Mouse (Mus musculus): ENCODE data around the gene Mrps25.

Gene Mrps25

GRCm38 (mm10) chr6:92183621-92184131, at the start of gene Mrps25:
Mrps25 (minus strand) TSS chr6:92184033.
- peak; percentile 61 for DNase-seq (ENCODE audit: low read depth, low spot score)

- DNase-seq (ENCODE audit: low read depth, low spot score), result no peak
Measured at GRCm38 (mm10) chr6:92231762-92232161, 47.9 kb upstream of the Mrps25 start.

- DNase-seq (ENCODE audit: low read depth, low spot score), result no peak
Measured at GRCm38 (mm10) chr6:92231356-92231755, 47.5 kb upstream of the Mrps25 start.

GRCm38 (mm10) chr6:92229586-92229985, 45.8 kb upstream of the Mrps25 start:
- no peak for DNase-seq (ENCODE audit: low read depth, low spot score)

- no peak for DNase-seq (ENCODE audit: low read depth, low spot score)
Measured at GRCm38 (mm10) chr6:92229103-92229502, 45.3 kb upstream of the Mrps25 start.

GRCm38 (mm10) chr6:92224981-92225380, 41.1 kb upstream of the Mrps25 start:
- no peak for DNase-seq (ENCODE audit: low read depth, low spot score)

- DNase-seq (ENCODE audit: low read depth, low spot score), result no peak
Measured at GRCm38 (mm10) chr6:92222021-92222420, 38.2 kb upstream of the Mrps25 start.

GRCm38 (mm10) chr6:92221604-92222003, 37.8 kb upstream of the Mrps25 start:
- no peak for DNase-seq (ENCODE audit: low read depth, low spot score)

GRCm38 (mm10) chr6:92219445-92219844, 35.6 kb upstream of the Mrps25 start:
- peak; percentile 40 for DNase-seq (ENCODE audit: low read depth, low spot score)

GRCm38 (mm10) chr6:92214773-92215449, 31.1 kb upstream of the Mrps25 start, which contains the start of gene Rbsn:
Rbsn (minus strand) TSS chr6:92214925.
- peak; percentile 98 for DNase-seq (ENCODE audit: low read depth, low spot score)

GRCm38 (mm10) chr6:92214055-92214772, 30.4 kb upstream of the Mrps25 start:
- peak; percentile 38 for DNase-seq (ENCODE audit: low read depth, low spot score)

GRCm38 (mm10) chr6:92199414-92199813, 15.6 kb upstream of the Mrps25 start:
- DNase-seq (ENCODE audit: low read depth, low spot score), result no peak

- peak; percentile 33 for DNase-seq (ENCODE audit: low read depth, low spot score)
Measured at GRCm38 (mm10) chr6:92184178-92184577, 345 bp upstream of the Mrps25 start.

- DNase-seq (ENCODE audit: low read depth, low spot score), result no peak
Measured at GRCm38 (mm10) chr6:92176450-92176849, 7.4 kb downstream of the Mrps25 start.

- DNase-seq (ENCODE audit: low read depth, low spot score), result no peak
Measured at GRCm38 (mm10) chr6:92162724-92163123, 21.1 kb downstream of the Mrps25 start.

- no peak for DNase-seq (ENCODE audit: low read depth, low spot score)
Measured at GRCm38 (mm10) chr6:92158801-92159200, 25.0 kb downstream of the Mrps25 start.

- DNase-seq (ENCODE audit: low read depth, low spot score), result no peak
Measured at GRCm38 (mm10) chr6:92153774-92154173, 30.1 kb downstream of the Mrps25 start.

- DNase-seq (ENCODE audit: low read depth, low spot score), result no peak
Measured at GRCm38 (mm10) chr6:92145881-92146280, 38.0 kb downstream of the Mrps25 start.

GRCm38 (mm10) chr6:92136356-92136755, 47.5 kb downstream of the Mrps25 start:
- DNase-seq (ENCODE audit: low read depth, low spot score), result no peak

- no peak for DNase-seq (ENCODE audit: low read depth, low spot score)
Measured at GRCm38 (mm10) chr6:92133617-92134016, 50.2 kb downstream of the Mrps25 start.

GRCm38 (mm10) chr6:92132021-92132911, 51.6 kb downstream of the Mrps25 start:
- DNase-seq (ENCODE audit: low read depth, low spot score), result peak; percentile 57

GRCm38 (mm10) chr6:92131456-92131855, 52.4 kb downstream of the Mrps25 start:
- DNase-seq (ENCODE audit: low read depth, low spot score), result peak; percentile 13
